Mouse (Mus musculus): Measurements from ENCODE around the gene Lix1l.

Gene Lix1l

GRCm38 (mm10) chr3:96668424-96669067 is 67.6 kb downstream of the Lix1l start:
- no peak for TF ChIP-seq CTCF (conservative IDR thresholded peaks at IDR 0.05; ENCODE audit: low read length)
- TF ChIP-seq POU5F1 (IDR thresholded peaks at IDR 0.05; ENCODE audit: borderline replicate concordance, low read length) = no peak
- no peaks in the 10 kb centered on the region for H3K36me3 ChIP-seq (ENCODE audit: insufficient read depth, low read length)
- H3K4me1 ChIP-seq (replicated peaks; ENCODE audit: low read depth, low read length) = peaks cover 49% of the 10 kb centered on the region
- H3K9me3 ChIP-seq (ENCODE audit: low read length) = no peaks in the 10 kb centered on the region
- no peak overlapping the region for H3K4me3 ChIP-seq (replicated peaks; ENCODE audit: low read length)
- H3K27me3 ChIP-seq (ENCODE audit: insufficient read depth, low read length) = peaks cover 9% of the 10 kb centered on the region; the same call in 1 of the 2 replicates

DNA sequence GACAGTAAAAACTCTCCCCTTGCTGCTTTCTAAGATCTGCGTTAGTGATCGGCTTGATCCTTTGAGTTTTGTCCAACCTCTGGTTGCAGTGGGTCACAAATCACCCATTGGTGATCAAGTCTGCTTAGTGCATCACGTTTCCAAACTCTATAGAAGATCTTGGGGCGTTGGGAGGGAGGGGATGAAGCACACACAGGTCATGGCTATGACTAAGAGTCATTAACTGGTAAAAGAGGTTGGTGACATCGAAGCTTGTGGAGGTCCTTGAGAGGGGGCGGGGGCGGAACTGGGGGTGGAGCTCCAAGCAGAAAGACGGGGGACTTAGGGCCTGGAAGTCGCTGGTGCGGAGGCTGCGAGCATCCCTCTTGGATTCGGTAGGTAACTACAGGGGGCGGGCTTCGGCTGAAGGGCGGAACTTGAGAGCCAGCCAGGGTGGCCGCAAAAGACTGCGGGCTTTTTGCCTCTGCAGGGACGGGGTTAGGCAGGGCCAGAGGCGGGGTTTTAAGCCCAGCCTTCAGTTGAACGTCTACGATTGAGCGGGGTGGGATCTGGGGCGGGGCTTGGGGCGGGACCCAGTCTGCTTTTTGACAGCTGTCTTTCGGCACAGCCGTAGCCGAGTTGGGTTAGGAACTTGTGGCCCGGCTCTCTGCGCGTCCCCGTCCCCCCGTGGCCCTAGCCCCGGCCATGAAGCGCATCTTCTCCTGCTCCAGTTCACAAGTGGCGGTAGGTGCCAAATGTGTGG is 68.9 kb downstream of the Lix1l start, which contains the start of gene Ankrd35:
Ankrd35 (plus strand) TSS at position 405 of the 742 bp plus-strand sequence.
- Histone ChIP-seq H3K9me3 (ENCODE audit: low read length) (no peaks in the 10 kb centered on the region), H3K4me3 (replicated peaks; ENCODE audit: low read length) (peak within 1 kb of the TSS; percentile 67), H3K27me3 (ENCODE audit: insufficient read depth, low read length) (peaks cover 9% of the 10 kb centered on the region; the same call in 1 of the 2 replicates), H3K4me1 (replicated peaks; ENCODE audit: low read depth, low read length) (peaks cover 56% of the 10 kb centered on the region), H3K36me3 (ENCODE audit: insufficient read depth, low read length) (no peaks in the 10 kb centered on the region)
- TF ChIP-seq NANOG (IDR thresholded peaks at IDR 0.05; ENCODE audit: borderline replicate concordance, low read length) (no peak), POU5F1 (IDR thresholded peaks at IDR 0.05; ENCODE audit: borderline replicate concordance, low read length) (no peak), CTCF (conservative IDR thresholded peaks at IDR 0.05; ENCODE audit: low read length) (no peak)

DNA sequence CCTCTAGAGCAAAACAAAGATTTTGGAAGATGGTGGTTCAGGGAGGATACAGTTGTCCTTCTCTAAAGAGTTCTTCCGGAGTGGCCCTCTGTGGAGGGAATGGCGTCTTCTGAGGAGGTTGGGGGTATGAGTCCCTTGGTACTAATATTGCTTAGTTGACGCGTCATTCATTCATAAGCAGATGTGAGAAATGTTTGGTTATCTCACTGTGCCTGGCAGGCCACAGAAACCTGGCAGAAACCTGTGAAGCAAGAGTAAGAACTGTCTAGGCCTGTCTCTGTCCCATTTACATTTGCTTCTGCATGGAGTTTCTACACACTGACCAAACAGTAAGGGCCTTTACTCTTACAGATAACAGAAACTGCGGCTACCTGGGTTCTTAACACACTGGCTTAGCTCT is 70.6 kb downstream of the Lix1l start:
- peaks cover 9% of the 10 kb centered on the region; the same call in 1 of the 2 replicates for H3K27me3 ChIP-seq (ENCODE audit: insufficient read depth, low read length)
- peaks cover 70% of the 10 kb centered on the region for H3K4me1 ChIP-seq (replicated peaks; ENCODE audit: low read depth, low read length)
- no peak overlapping the region for H3K4me3 ChIP-seq (replicated peaks; ENCODE audit: low read length)
- H3K9me3 ChIP-seq (ENCODE audit: low read length) = no peaks in the 10 kb centered on the region
- TF ChIP-seq NANOG (IDR thresholded peaks at IDR 0.05; ENCODE audit: borderline replicate concordance, low read length) (no peak), CTCF (conservative IDR thresholded peaks at IDR 0.05; ENCODE audit: low read length) (no peak), POU5F1 (IDR thresholded peaks at IDR 0.05; ENCODE audit: borderline replicate concordance, low read length) (no peak)
- H3K36me3 ChIP-seq (ENCODE audit: insufficient read depth, low read length) = no peaks in the 10 kb centered on the region

DNA sequence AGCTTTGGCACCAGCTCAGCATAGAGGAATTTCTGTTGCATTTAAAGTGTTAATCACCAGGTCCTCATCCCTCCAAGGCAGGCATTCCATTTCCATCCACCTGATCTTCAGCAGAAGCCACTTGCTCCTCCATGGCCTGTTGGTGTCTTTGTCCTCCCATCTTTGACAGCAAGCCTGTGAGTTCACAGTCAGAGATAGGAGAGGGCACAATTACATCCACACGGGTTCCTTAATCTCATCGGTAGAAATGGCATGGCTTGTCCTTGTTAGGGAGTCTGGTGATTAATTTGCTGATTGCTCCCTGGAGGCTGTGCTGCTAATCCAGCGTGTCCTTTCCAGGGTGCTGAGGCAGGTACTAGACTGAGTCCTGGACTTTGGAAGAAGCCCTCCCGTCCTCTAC is 72.6 kb downstream of the Lix1l start:
- peaks cover 9% of the 10 kb centered on the region; the same call in 1 of the 2 replicates for H3K27me3 ChIP-seq (ENCODE audit: insufficient read depth, low read length)
- H3K36me3 ChIP-seq (ENCODE audit: insufficient read depth, low read length) = no peaks in the 10 kb centered on the region
- no peak for TF ChIP-seq POU5F1 (IDR thresholded peaks at IDR 0.05; ENCODE audit: borderline replicate concordance, low read length)
- no peak for TF ChIP-seq CTCF (conservative IDR thresholded peaks at IDR 0.05; ENCODE audit: low read length)
- TF ChIP-seq NANOG (IDR thresholded peaks at IDR 0.05; ENCODE audit: borderline replicate concordance, low read length) = no peak
- H3K4me3 ChIP-seq (replicated peaks; ENCODE audit: low read length) = peak overlapping the region; percentile 56
- H3K4me1 ChIP-seq (replicated peaks; ENCODE audit: low read depth, low read length) = peaks cover 89% of the 10 kb centered on the region
- no peaks in the 10 kb centered on the region for H3K9me3 ChIP-seq (ENCODE audit: low read length)

DNA sequence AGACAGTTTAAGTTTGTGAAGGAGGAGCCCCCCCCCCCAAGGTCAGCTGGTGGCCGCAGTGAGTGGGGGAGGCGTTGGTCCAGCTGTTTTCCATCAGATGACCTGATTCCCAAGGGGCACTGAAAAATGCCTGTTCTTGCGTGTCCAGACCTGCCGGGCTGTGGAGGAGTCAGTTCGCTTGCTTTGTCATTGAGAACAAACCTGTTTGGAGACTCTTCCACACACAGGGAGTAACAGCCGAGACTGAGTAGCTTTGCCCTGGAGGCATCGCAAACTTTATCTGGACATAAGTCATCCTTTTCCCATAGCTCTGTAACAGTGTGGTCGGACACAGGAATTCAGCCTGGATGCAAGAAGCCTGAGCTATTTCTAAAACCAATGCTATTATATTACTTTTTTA is 73.5 kb downstream of the Lix1l start:
- Histone ChIP-seq H3K4me1 (replicated peaks; ENCODE audit: low read depth, low read length) (peaks cover 92% of the 10 kb centered on the region), H3K9me3 (ENCODE audit: low read length) (no peaks in the 10 kb centered on the region), H3K4me3 (replicated peaks; ENCODE audit: low read length) (peak overlapping the region; percentile 56), H3K27me3 (ENCODE audit: insufficient read depth, low read length) (peaks cover 9% of the 10 kb centered on the region; the same call in 1 of the 2 replicates), H3K36me3 (ENCODE audit: insufficient read depth, low read length) (no peaks in the 10 kb centered on the region)
- TF ChIP-seq CTCF (conservative IDR thresholded peaks at IDR 0.05; ENCODE audit: low read length) (no peak), NANOG (IDR thresholded peaks at IDR 0.05; ENCODE audit: borderline replicate concordance, low read length) (no peak), POU5F1 (IDR thresholded peaks at IDR 0.05; ENCODE audit: borderline replicate concordance, low read length) (no peak)

GRCm38 (mm10) chr3:96675171-96675570 is 74.2 kb downstream of the Lix1l start:
- Histone ChIP-seq H3K36me3 (ENCODE audit: insufficient read depth, low read length) (no peaks in the 10 kb centered on the region), H3K4me1 (replicated peaks; ENCODE audit: low read depth, low read length) (peaks cover 95% of the 10 kb centered on the region), H3K9me3 (ENCODE audit: low read length) (no peaks in the 10 kb centered on the region), H3K27me3 (ENCODE audit: insufficient read depth, low read length) (peaks cover 9% of the 10 kb centered on the region; the same call in 1 of the 2 replicates), H3K4me3 (replicated peaks; ENCODE audit: low read length) (peak overlapping the region; percentile 8; the same call in 1 of the 2 replicates)
- no peak for TF ChIP-seq NANOG (IDR thresholded peaks at IDR 0.05; ENCODE audit: borderline replicate concordance, low read length)
- TF ChIP-seq CTCF (conservative IDR thresholded peaks at IDR 0.05; ENCODE audit: low read length) = no peak
- TF ChIP-seq POU5F1 (IDR thresholded peaks at IDR 0.05; ENCODE audit: borderline replicate concordance, low read length) = no peak

DNA sequence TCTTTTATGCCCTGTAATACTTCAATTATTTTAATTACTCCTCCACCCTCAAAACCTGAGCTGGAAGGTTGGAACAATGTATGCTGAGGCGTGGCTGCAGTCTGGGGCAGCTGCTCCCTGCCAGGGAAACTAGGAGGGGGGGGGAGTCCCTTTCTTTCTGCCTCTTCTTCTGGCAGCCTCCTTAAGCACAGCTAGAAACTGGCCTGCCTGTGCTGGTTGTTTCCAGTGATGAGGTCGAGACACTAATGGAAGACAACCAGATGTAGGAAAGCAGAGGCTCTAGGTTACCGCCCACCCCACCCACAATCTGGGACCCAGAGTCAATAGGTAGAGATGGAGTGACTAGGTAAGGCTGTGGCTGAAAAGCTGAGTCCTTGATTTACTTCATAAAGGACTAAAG is 74.7 kb downstream of the Lix1l start:
- H3K36me3 ChIP-seq (ENCODE audit: insufficient read depth, low read length) = no peaks in the 10 kb centered on the region
- no peaks in the 10 kb centered on the region for H3K9me3 ChIP-seq (ENCODE audit: low read length)
- peaks cover 4% of the 10 kb centered on the region; the same call in 1 of the 2 replicates for H3K27me3 ChIP-seq (ENCODE audit: insufficient read depth, low read length)
- H3K4me3 ChIP-seq (replicated peaks; ENCODE audit: low read length) = peak overlapping the region; percentile 8; the same call in 1 of the 2 replicates
- H3K4me1 ChIP-seq (replicated peaks; ENCODE audit: low read depth, low read length) = peaks cover 95% of the 10 kb centered on the region
- TF ChIP-seq CTCF (conservative IDR thresholded peaks at IDR 0.05; ENCODE audit: low read length) (no peak), NANOG (IDR thresholded peaks at IDR 0.05; ENCODE audit: borderline replicate concordance, low read length) (no peak), POU5F1 (IDR thresholded peaks at IDR 0.05; ENCODE audit: borderline replicate concordance, low read length) (no peak)

Data from E14TG2a.4 (cell line).